Mouse (Mus musculus): Measurements from ENCODE around the gene Rb1.

The Rb1 gene

DNA sequence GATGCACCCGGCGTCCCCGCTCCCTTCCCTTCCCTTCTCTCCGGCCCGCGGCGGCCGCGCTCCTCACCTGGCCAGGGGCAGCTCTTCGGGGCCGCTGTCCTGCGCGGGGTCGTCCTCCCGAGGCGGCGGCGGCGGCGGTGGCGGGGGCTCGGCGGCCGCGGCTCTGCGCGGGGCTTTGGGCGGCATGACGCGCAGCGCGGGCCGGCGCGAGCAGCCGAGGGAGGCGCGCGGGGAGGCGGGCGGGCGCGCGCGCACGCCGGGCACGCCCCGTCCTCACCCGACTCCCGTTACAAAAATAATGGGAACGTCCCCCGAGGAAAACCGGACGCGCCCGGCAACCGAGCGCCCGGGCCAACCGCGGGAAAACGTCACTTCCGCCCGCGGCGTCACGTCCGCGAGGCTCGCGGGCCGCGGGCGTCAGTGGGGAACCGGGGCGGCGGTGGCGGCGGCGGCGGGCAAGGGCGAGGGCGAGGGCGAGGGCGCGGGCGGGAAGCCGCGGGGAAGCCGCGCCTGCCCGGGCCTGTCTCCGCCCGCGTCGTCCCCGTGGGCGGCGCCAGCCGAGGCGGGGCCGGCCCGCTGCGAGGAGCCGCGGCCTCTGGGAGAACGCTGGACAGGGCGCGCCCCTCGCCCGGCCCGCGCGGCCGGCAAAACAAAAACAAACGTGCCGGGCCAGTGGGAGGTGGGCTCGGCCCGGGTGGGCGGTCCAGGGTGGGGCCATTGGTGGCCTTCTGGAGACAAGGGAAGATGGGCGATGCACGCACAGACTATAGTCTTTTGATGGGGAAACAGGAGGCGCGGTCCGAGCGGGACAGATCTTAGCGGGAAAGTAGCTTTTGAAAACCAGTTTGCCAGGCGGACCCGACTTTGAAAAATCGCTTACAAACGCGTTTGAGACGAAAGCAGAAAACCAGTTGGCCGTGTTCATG, at the start of gene Rb1:
Rb1 (minus strand) TSS at position 367 of the 926 bp plus-strand sequence.
- peak; percentile 92 for DNase-seq

DNA sequence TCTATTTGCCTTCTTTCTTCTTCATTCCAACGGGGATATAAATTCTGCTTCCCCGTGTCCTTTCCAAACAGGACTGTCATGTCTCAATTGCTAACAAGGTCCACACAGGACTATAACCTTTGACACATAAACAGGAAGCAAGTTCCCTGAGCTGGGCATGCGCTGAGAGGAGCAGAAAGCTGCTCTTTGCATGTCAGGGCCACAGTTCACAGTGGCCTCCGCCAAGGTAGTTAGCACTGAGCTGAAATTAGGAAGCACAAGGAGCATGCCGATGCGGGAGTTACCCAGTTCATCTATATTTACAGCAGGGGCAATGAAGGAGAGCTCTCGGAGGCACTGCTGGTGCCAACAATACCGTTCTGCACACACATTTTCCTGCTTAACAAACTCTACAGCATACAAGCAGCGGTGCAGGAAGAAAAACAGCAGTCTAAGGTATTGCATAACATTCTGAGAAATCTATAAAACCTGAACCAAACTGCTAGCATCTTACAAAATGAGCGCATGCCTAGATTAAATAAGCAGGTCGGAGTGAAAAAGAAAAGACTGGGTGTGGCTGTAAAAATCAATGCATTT, 48.8 kb upstream of the Rb1 start:
- DNase-seq = no peak

DNA sequence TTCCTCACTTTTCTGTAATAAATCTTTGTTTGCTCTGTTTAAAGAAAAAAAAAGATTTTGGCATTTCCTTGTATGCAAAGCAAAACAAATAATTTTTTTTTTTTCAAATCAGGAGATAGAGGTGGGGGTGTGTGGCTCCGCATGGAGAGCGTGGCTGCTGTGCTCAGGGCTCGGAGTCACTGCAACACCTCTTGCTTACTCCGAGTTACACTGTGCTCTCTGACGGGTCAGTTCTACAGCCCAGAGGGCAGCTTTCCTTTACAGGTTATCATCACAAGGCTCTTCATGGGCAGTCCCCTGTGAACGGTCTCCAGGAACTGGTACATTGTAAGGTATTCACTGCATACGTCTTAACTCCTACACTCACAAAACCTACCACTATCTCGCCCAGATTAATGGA, 48.0 kb upstream of the Rb1 start:
- no peak for DNase-seq

DNA sequence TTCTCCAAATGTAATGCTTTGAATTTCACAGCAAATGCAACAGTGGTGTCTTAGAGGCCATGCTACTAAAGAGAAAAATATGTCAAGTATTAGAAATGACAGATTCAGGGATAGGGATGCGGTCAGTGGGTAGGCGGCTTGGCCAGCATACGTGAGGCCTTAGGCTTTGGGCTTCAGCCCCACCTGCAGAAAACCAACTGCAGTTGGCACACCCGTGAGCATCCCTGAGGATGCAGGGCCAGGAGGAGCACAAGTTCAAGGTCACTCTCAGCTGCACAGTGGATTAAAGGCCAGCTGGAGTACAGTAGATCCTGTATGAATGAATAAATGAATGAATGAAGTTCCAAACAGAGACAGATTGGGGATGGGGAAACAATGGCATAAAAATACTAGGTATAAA, 47.4 kb upstream of the Rb1 start:
- DNase-seq = no peak

DNA sequence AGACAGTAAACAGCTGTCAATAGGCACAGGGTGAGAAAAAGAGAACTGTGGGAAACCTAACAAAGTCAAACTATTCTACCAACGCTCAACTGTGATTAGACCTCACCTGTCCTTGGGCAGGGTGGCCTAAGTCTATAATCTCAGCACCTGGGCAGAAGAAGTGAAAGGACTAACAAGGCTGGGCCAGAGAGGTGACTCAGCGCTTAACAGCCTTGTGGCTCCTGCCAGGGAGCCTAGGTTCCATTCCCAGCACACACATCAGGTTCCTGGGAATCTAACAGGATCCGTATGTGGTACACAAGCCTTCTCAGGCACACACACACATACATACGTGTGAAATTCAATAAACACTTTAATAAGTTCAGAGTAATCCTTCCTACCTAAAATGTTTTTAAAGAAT, 46.0 kb upstream of the Rb1 start:
- DNase-seq = no peak

- DNase-seq = no peak
These were observed 45.2 kb upstream of the Rb1 start for GRCm38 (mm10) chr14:73370695-73371372.

- DNase-seq = no peak
These were observed 44.6 kb upstream of the Rb1 start for GRCm38 (mm10) chr14:73370078-73370670.

- DNase-seq = no peak
These were observed 44.0 kb upstream of the Rb1 start for GRCm38 (mm10) chr14:73369634-73370033.

DNA sequence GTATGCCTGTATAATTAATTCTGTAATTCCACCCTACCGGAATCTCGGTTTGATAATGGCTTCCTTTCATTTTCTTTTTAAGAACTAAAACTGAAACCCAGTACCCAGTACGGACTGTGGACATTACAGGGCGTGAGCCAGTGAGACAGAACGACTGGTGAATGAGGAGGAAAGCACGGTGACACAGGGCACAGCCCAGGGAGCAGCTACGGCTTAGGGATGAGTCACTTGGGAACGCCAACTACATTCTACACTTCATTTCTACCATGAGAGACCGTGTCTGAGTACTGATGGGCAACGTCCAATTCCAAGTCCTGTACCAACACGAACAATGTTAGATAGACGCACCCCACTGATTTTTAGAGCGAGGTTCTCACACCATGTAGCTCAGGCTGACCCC, 43.3 kb upstream of the Rb1 start:
- DNase-seq = no peak

GRCm38 (mm10) chr14:73368221-73368620, 42.6 kb upstream of the Rb1 start:
- DNase-seq = no peak

- no peak for DNase-seq
These were observed 40.7 kb upstream of the Rb1 start for GRCm38 (mm10) chr14:73366278-73366677.

DNA sequence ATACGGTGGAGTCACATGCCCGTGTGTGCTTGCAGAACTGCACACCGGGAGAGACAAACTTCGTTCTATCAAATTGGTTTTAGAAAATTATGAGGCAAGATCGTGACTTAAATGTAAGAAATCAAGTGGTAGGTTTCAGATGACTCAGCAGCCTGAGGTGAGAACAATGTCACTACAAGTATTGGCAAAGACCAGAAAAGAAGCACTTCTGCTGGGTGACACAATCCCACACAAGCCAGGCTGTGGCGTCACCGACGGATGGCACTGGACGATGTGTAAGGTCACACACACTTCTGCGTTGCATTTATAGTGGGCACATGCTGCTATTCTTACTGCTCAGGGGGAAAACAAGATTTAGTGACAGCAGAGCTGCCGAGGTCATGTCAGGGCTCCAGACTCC, 38.2 kb upstream of the Rb1 start:
- no peak for DNase-seq

DNA sequence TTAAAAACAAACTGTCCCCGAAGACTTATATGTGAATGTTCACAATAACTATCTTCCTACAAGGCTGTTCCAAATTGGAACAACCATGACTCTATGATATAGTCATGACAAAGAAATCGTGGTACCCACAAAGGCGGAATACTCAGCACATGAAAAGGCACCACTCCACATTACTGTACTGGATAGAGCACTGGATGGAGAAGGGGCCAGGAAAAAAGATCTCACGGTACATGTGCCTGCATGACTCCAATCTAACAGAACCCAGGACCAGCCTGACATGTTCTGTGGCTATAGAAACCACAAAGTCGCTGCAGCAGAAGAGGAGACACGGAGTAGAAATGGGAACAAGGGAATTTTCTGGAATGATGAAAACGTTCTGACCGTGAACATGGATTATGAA, 29.1 kb upstream of the Rb1 start:
- DNase-seq = no peak

GRCm38 (mm10) chr14:73351118-73351517, 25.5 kb upstream of the Rb1 start:
- no peak for DNase-seq

DNA sequence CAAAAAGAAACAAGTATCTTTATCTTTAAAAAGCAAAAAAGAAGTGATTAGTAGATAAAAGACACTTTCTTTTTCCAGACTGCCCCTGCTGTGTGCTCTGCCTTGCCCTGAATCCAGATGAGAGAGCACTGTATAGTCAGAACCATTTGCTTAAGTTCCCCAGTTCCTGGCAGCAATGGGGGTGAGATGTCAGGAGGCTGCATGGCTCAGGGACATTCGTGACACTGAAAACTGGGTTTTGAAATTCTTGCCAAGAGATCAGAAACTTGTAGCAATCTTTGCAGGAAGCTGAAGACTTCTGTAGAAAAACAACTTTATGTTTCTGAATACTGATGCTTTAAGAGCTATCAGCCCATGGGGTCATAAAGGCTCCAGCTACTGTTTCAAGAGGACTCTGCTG, 24.4 kb upstream of the Rb1 start:
- DNase-seq = no peak

- DNase-seq = no peak
These were observed 23.5 kb upstream of the Rb1 start for GRCm38 (mm10) chr14:73349061-73349670.

GRCm38 (mm10) chr14:73347302-73347701, 21.7 kb upstream of the Rb1 start:
- no peak for DNase-seq

- no peak for DNase-seq
These were observed 20.0 kb upstream of the Rb1 start for GRCm38 (mm10) chr14:73345614-73346013.

GRCm38 (mm10) chr14:73340051-73340755, 14.6 kb upstream of the Rb1 start:
- DNase-seq = no peak

DNA sequence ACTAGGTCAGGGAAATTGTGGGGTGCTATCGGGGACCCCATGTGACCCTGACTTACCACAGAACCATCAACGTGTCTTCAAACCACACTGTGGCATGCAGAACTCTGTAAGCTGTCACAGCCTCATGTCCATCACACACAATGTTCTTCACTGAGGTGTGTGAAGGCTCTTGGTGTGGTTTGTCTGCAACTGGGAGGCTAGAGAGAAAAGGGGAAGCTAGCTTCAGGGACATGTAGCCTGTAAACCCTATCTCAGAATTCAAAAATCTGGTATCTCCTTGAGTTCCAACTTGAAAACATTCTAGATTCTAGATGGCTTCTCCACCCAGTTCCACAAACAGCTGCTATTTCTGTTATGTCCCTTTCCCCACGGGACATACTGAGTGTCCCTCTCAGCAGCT, 14.0 kb upstream of the Rb1 start:
- DNase-seq = no peak

DNA sequence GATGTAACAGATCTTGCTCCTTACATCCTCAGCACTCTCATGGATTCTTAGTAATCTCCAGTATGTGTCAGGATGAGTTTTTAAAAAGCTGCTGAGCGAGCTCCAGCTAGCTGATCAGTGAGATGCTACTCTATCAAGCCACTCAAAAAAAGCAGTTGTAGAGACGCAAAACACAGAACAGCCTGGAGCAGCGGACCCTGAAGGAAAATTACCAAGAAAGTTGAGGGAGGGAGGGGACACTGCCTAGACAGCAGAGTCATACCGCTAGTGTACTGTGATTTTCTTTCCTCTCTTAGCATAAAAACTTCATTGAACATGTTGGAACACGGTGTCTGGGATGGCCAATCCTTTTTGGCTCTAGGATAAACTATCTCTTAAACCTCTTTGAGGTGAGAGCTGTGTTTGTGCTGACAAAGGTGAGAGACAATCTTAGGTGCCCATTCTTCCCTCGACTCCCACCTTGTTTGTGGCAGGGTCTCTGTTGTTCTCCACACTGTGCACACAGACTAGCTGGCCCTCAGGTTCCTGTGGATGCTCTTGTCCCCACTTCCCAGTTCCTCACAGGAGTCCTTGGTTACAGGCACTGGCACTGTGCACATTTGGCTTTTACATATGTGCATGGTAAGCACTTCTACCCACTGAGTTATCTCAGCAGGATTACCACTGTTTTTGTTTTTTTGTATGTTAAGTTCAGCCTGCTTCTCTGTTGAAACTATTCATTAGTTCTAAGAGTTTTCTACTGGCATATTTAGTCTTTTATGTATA, 10.9 kb upstream of the Rb1 start:
- DNase-seq = no peak
